Mouse (Mus musculus) spleen, postnatal 4 days (tissue): ENCODE measurements around the gene Cped1.
"Not testable (repeated sequence)": the region's sequence is repeated elsewhere in the genome, so short reads cannot be mapped to it uniquely, and the experiment has no call there.

Source experiments
- DNase-seq, 2 experiments: peaks; one replicate each; pipeline ENCODE4 v3.0.0; 2022; ENCODE audit warnings: low spot score in 2 of 2

Cped1 gene

DNA sequence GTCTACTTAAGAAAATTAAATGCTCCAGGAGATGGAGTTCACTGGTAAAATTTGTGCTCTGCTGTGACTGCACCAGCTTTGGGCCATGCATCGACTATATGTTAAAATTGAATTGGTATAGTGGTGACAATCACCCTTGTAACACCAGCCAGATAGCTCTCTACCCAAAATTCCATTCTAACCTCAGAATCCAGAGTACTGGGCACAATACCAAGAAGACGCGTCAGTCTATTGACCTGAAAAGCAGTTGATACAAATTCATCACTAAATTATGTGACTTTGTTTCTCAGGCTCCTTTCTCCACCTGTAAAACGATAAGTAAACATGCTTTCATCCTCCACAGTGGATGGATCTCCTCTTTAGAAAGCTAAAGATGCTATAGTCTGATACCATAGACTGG lies 238.6 kb downstream of the Cped1 start:
- no peak for DNase-seq

DNA sequence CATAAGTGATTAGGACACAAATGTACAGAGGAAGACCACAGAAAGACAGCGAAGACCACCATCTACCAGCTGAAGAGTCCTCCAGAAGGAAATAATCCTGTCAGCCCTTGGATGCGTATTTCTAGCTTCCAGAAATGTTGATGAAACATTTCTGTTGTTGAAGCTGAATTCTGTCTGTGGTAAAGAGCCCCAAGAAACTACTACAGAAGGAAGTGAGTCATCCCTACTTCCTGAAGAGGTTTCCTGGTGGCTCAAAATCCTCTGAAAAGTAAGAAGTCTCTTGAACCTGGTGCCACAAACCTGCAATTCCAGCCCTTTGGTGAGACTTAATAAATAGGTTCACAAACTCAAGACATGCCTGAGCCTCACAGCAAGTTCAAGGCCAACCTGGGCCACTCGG lies 245.5 kb downstream of the Cped1 start:
- DNase-seq: no peak

DNA sequence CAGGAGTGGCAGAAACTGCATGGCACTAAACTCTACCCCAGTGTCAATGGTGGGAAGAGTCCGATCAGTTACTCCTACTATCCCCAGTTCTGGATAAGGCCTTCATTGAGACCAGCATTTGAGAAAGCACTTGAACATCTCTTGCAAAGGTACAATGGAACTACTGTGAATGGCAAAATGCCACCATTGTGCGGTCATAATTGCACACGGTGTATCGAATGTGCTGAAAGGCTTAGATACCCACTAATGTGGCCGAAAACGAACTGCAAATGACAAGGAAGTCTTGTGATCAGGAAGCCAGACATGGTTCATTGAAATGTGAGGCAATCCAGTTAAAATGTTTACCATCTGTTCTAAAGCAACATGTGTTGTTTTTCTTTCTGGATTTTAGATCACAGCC lies 247.8 kb downstream of the Cped1 start:
- peak in 1 of 2 experiments; percentile 16 for DNase-seq

DNA sequence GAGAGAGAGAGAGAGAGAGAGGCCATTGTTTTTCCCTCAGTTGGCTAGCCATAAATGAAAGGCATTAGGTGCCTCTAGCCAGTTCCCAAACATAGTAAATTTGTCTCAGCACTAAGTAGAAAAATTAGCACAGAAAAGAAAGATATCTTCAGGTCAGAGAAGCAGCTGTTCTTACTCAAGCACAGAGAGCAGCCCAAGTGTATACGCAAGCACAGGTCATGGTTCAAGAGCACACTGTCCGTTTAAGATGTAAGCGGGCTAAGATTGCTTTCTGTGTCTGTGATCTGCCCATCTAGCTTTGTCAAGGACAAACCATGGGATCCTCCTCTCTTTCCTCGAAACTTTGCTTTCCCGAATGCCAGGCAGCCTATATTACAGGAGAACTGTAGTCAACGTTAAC lies 249.4 kb downstream of the Cped1 start:
- DNase-seq: peak in 1 of 2 experiments; percentile 19

DNA sequence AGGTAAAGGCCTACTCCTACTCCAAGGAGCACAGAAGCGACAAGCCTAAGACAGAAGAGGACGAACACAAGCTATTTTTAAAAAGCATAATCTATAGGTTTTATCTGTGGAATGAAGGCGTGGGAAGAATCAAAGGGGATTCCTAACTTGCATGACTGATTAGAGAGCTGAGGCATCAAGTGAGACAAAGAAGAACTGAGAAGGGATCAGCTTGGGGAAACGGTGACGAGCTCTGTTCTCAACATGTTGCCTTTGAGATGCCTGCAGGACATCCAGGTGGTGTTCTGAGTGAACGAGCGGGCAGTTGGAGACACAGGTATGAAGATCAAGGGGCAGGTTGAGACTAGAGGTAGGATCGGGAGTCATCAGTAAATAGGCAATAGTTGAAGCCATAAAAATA lies 257.6 kb downstream of the Cped1 start:
- DNase-seq: no peak

DNA sequence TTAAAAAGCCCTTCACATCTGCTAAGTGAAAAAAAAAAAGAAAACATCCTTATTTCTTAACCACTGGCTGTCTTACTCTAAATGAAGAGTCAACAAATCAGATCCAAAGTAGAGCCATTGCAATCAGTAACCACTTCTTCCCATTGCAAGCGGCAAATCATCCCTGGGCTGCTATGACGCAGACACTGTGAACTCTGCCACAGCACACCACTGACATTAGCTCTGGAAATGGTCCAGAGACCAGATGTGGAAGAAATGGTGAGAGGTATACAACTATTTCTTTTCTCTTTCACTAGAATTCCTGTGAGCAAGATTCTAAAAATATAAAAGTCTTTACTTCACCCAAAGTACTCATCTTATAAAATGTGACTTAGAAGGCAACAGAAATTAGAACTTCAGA lies 261.0 kb downstream of the Cped1 start:
- no peak for DNase-seq

DNA sequence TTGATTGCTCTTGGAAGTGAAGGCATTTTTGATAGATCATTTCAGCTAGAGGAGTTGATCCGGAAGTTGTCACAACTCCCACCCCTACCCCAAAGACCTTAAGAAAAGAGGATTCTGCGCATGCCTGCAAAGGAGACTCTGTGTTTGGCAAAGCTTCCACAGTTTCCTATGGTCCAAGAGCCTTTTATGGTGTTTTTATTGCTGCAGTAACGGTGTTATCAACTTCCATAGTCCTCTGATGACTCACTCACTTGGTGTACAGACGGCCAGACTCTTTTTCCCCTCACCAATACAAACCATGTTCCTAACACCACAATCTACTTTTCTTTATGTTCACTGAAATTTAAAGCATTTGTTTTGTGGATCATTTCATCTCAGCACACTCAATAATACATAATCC lies 273.1 kb downstream of the Cped1 start:
- no peak for DNase-seq

DNA sequence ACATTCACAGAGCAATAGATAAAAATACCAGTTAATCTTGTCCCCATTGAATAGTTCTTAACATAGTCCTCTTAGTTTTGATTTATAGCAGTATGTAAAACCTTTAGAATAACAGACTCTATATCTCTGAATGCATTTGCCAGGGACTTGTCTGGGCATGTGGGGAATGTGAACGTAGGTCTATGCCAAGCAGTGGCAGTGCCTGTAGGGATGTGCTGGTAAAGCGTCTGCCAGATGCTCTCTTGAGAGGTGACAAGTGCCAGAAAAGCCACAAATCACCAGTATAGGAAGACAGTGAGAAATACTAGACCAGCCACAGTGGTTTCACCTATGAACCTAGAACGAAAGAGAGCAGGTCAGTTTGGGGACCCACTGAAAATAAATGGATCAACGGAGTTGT lies 276.8 kb downstream of the Cped1 start:
- DNase-seq: no peak

DNA sequence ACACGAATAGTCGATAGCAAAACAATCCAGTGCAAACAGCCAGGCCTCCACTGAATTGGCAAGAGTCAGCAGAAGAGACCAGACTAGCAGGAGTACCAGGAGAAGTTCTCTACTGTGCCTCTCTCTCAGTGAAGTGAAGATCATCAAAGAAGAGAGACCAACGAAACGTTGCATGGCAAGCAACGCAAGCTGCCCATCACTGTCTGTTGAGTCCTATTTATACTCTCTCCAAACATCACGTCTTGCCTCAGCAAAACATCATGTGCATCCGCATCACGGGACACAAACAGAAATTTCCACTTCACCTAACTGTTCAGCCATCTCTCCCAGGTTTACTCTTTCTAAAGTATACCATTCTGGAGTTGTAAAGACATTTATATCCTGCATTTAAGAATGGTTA lies 278.4 kb downstream of the Cped1 start:
- not testable (repeated sequence) for DNase-seq

DNA sequence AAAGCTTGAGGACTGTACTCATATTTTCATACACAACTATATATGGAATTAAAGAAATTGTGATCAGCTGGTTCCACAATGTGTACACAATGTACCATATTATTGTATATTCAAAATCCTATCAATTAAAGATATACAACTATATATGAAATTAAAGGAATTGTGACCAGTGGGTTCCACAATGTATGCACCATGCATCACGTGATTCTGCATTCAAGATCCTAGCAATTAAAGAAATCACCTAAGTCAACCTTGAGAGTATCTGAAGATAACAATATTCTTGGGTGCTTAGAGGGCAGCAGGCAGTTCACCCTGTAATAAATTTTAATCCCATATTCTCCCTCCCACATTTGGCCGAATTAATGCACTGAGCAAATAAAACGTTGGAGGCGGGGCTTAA lies 280.3 kb downstream of the Cped1 start:
- DNase-seq: no peak

DNA sequence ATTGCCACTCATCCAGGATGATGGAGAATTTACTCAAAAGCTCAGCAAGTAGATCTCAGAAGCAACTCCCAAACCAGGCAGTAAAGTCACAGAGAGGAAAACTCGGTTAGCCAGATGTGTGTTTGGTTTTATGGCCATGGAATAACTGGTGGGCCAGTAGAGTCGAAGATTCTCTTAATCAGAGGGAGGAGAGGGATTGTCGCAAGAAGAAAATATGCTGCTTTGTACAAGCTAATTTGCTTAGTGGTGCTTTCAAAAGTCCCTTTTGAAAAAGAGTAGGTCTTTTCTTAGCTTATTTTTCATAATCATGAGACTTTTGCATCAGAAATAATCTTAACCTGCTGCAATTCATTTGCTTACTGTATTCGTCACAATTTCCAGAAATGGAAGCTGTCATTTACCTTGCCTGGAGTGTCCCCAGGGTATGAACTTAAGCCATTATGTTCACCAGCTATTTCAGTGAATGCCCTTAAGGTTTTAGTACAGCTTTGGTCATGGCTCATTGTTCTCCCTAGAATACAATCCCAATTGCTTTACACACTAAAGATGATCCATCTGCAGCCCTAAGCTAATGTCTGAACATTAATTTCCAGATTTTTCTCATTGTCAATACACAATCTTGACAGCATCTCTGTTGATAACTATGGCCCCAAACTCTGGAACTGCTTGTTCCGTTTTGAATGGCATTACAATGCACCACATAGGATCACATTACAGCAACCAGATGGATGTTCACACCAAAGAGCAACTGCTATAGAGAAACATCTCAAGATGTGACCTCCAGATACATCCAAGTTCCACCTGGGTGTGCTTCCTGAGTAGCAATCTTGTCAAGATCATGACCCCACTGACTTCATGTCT lies 282.3 kb downstream of the Cped1 start:
- DNase-seq: no peak

DNA sequence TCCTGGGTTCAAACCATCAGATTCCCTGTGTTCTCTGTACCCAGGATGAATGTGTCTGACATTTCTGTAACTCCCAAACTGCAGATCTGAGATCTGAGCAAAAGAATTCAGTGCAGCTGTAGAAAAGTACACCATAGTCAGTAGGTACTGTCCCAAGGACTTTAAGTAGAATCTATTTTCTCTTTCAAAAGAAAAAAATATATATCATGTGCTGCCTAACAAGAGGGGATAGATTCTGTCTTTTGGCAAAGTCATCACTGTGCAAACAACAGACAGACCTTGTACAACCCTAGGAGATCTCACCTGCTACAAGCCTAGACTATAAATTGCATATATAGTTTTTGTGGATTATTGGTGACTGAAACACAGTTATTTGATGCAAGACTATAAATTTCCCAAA lies 283.0 kb downstream of the Cped1 start:
- DNase-seq: no peak

DNA sequence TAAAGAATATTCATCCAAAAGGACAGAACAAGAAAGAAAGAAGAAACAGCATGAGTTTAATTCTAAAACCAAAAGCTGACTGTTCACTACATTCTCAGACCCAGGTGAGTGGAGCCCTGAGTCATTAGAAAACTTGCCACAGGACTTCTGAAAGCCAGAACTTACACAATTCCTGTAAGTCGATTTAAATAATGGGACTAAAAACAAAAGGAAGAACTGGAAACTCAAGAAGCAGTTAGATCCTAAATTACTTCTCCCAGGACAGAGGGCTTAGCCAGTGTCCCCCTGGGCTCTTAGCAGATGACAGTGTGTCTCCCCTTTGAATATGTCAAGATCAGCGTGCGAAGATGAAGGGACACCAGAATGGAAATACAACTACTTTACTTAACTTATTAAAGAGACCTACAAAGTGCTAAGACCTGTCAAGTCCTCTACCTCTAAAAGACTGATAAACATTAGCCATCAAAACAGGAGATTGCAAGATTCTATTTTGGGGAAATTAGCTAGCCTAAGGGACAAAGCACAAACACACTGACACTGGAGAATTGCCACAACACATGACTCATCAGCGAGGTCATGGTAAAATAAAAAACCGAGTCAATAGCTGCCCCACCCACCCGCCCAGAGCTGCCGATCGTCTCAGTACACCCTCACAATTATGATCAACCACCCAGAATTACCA lies 284.3 kb downstream of the Cped1 start:
- DNase-seq: no peak

DNA sequence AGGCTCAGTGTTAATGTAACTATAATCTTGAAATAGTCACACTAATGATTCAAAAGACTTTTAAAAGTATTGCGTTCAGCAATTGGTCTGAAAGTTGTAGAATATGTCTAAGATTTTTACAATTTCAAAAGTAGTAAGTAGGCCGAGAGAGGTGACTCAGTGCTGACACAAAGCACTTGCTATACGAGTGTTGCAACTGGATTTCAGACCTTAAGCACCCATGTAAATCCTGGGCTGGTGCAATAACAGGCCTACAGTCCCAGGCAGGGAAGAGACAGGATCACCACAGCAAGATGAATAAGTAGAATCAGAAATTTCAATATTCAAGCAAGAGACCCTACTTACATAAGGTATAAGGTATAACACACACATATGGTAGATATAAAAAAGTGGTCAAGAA lies 292.2 kb downstream of the Cped1 start:
- DNase-seq: no peak

DNA sequence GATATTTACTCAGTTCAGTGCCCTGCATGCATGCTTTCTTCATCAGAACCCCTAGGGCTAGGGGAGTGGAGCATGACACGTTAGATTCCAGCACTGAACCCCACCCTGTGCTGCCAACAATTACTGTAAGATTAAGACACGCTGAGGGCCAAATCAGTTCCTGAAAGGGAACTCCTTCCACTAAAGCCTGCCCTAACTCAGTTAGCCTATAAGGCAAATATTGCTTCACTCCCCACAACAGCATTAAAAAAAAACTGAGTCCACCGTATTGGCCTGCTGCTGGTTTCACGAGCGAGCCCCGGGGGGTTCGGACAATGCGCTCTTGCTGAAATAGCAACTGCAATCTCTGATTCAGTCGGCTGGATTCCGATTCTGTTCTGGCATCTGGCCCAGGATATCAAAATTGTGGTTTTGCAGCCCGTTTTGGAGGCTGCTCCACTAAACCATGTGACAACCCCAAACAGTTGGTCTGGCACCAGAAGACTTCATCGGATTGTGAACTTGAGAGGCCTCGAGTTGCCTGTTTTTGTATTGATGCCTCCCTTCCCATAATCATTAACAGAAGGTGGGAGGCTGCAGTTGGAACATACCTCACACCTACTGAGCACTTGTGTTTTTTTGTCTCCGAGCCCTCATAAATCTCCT lies 294.6 kb downstream of the Cped1 start:
- no peak for DNase-seq

DNA sequence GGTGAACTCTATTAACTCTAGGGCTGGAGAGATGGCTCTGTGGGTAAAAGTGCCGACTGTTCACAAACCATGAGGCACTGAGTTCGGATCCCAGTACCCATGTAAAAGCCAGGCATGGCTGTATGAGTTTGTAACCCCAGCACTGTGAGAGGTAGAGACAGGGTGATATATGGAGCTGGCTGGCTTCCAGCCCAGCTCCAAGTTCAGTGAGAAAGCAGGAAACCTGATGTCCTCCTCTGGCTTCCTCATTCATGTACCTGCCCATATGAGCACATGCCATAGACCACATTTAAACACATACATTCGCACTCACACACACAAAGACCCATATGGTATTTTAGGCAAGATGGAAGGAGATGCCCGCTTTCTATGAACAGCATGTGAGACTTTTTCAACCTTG lies 296.7 kb downstream of the Cped1 start:
- no peak for DNase-seq

DNA sequence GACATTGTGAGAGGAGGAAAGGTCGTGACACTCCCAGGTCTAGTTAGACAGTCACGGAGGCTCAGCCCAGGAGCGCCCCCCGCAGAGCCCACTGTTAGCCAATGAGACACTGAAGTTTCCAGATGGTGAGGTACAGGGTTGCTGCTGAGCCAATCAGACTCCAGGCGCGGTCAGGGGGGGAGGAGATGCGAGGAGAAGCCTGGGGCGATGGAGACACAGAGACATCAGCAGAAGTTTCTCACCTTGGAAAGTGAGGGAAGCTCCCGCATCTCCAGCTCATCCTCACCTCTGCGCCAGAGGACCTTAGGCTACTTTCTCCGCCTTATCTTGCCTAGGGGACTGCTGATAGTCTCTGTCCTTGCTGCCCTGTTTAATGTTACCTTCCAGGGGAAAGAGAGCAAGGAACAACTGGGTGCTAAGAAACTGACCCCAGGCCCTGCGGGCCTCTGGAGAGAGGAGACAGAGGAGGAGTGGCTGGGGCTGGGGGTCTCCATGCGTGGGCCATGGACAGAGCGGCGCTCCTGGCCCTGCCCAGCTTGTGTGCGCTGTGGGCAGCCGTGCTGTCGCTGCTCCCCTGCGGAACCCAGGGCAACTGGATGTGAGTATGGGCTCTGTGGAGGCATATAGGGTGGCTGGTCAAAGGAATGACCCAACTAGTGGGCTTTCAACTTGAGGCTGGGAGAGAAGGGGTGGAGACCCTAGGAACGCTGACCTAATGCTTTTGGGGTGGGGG lies 302.5 kb downstream of the Cped1 start, which contains the start of gene Wnt16:
Gene Wnt16 (plus strand): TSS at position 224 of the 733 bp plus-strand sequence.
- DNase-seq: no peak

DNA sequence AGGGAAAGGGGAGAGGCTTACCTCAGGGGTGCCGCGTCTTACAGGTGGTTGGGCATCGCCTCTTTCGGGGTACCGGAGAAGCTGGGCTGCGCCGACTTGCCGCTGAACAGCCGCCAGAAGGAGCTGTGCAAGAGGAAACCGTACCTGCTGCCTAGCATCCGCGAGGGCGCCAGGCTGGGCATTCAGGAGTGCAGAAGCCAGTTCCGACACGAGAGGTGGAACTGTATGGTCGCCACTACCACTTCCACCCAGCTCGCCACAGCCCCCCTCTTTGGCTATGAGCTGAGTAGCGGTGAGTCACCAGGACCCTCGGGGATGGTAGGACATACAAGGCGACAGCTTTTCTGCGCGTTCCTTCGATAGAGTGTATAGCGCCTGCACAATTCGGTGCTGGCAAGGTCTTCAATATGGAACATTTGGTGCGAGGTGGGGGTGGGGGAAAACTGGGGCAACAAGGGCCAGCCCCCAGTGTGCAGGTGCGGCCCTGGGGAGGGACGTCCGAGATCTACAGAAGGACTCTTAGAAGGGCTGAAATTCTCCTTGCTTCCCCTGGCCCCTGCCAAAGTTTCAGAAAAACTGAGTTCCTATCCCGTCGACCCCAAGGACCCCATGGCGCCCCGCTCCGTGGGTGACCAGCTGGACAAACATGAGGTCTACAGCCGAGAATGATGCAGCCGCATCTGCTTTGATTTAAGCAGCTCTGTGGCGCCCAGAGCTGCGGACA lies 303.2 kb downstream of the Cped1 start:
- no peak for DNase-seq

DNA sequence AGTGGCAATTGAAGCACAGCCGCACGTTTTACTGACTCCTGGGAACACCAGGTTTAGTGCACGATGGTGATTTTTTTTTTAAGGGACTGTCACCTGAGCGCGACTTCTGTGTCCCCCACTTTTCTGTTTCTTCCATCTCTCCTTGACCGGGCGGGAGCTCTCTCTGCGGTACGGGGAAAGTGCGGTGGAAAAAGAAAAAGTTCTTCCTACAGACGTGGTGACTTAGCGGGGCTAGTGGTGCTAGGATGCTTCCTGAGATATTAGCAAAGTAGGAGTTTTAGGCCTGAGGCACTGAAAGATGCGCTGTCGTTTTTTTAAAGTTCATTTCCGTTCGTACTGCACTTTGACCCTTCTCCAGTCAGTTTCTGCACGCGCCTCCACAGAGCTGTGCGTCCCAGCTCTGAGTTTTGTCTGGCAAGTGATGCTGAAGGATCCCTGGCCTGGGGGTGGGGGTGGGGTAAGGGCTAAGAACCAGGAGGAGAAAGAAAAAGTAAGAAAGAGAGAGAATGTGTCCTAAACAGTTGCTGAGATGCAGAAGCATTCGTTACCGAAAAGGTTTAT lies 303.8 kb downstream of the Cped1 start:
- no peak for DNase-seq

DNA sequence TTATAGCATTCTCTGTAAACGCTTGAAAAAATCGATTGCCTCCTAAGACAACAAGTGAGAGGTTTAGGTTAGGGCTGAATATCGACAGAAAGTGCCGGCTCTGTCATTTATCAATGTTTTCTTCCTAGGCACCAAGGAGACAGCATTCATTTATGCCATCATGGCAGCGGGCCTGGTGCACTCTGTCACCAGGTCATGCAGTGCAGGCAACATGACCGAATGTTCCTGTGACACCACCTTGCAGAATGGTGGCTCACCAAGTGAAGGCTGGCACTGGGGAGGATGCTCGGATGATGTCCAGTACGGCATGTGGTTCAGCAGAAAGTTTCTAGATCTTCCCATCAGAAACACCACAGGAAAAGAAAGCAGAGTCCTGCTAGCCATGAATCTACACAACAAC lies 305.1 kb downstream of the Cped1 start:
- DNase-seq: no peak

DNA sequence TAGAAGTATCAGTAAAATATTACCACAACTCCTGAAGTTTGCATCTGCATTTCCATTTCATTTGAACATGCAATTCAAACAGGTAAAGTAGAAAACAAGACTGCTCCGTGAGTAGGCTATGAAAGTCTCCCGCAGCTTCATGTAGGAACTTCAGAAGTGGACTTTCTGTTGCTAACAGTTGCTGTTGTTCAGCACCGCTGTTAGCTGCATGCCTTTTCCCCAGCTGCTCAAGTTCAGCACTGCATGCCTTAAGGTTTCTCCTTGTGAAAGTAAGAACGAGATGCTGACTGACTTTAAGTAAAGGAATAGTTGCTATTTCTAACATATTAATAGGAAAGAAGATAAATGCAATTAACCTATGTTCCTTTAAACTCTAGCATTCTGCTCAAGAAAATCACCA lies 306.3 kb downstream of the Cped1 start:
- DNase-seq: no peak
